Mouse (Mus musculus): ENCODE results near the gene Kansl2. TPM values are rescaled to one million over a fixed set of nuclear protein-coding genes. Genes with fewer than 3 reads are reported as not detected.
A peak's percentile ranks its signal among the peaks of the same experiment; 100 is the strongest.

Gene Kansl2
- polyA plus RNA-seq, 1 experiment = 55.7 TPM

- Histone ChIP-seq H3K4me1 (ENCODE audit: control insufficient read depth, insufficient read depth, low read length) (no peaks in the 10 kb centered on the region), H3K27ac (ENCODE audit: insufficient read depth, low read length) (no peak overlapping the region), H3K4me3 (ENCODE audit: insufficient read depth, low read length) (no peak overlapping the region)
- TF ChIP-seq CTCF (IDR thresholded peaks at IDR 0.05; ENCODE audit: extremely low read depth, insufficient read depth, low read length) = no peak
- no peak for TF ChIP-seq POLR2A (IDR thresholded peaks at IDR 0.05; ENCODE audit: extremely low read depth, insufficient read depth, low read length)
Measured at GRCm38 (mm10) chr15:98483907-98484886, 49.9 kb downstream of the Kansl2 start.

DNA sequence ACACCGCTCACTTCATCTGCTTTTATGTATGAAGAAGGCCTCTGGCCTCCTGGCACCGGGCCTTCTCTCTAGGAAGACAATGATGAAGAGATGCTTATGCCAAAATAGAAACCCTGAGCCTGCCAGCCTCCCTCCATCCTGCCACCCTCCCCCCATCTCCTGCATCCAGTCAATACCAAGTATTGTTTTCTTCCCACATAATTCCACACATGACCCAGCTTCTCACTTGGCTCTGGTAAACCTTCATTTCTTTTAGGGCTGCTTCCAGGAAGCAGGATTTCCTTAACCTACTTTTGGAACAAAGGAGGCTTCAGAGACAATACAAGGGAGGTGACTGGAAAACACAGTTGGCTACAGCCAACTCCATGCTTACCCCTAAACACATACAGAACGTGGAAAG is 51.4 kb downstream of the Kansl2 start, which contains the start of gene Lalba:
Lalba (minus strand) TSS at position 21 of the 400 bp plus-strand sequence.
- Histone ChIP-seq H3K27ac (ENCODE audit: insufficient read depth, low read length) (no peak within 1 kb of the TSS), H3K4me3 (ENCODE audit: insufficient read depth, low read length) (no peak within 1 kb of the TSS), H3K4me1 (ENCODE audit: control insufficient read depth, insufficient read depth, low read length) (no peaks in the 10 kb centered on the region)
- TF ChIP-seq POLR2A (IDR thresholded peaks at IDR 0.05; ENCODE audit: extremely low read depth, insufficient read depth, low read length) (no peak), CTCF (IDR thresholded peaks at IDR 0.05; ENCODE audit: extremely low read depth, insufficient read depth, low read length) (no peak)

DNA sequence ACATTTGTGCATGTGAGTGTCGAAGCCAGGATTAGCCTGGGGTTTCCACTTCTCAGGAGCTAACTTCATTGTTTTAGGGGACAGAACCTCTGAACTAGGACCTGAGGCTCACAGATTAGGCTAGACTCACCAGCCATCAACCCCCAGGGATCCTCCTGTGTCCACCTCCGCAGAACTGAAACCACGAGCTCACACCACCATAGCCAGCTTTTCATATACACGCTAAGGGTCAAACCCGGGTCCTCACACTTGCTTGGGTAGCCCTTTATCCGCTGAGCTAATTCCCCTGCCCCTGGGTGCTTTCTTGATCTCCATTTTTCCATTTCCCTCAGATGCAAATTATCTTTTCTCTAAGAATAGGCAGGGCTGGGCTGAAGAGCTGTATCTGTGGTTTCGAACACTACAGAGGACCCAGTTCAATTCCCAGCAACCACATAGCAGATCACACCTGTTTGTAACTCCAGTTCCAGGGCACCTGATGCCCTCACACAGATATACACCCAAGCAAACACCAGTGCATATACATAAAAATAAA is 54.4 kb downstream of the Kansl2 start:
- Histone ChIP-seq H3K27ac (ENCODE audit: insufficient read depth, low read length) (no peak overlapping the region), H3K4me1 (ENCODE audit: control insufficient read depth, insufficient read depth, low read length) (no peaks in the 10 kb centered on the region), H3K4me3 (ENCODE audit: insufficient read depth, low read length) (no peak overlapping the region)
- TF ChIP-seq CTCF (IDR thresholded peaks at IDR 0.05; ENCODE audit: extremely low read depth, insufficient read depth, low read length) (no peak), POLR2A (IDR thresholded peaks at IDR 0.05; ENCODE audit: extremely low read depth, insufficient read depth, low read length) (no peak)

- Histone ChIP-seq H3K27ac (ENCODE audit: insufficient read depth, low read length) (no peak overlapping the region), H3K4me3 (ENCODE audit: insufficient read depth, low read length) (no peak overlapping the region), H3K4me1 (ENCODE audit: control insufficient read depth, insufficient read depth, low read length) (no peaks in the 10 kb centered on the region)
- TF ChIP-seq CTCF (IDR thresholded peaks at IDR 0.05; ENCODE audit: extremely low read depth, insufficient read depth, low read length) (no peak), POLR2A (IDR thresholded peaks at IDR 0.05; ENCODE audit: extremely low read depth, insufficient read depth, low read length) (no peak)
Measured at GRCm38 (mm10) chr15:98476281-98476680, 57.8 kb downstream of the Kansl2 start.

DNA sequence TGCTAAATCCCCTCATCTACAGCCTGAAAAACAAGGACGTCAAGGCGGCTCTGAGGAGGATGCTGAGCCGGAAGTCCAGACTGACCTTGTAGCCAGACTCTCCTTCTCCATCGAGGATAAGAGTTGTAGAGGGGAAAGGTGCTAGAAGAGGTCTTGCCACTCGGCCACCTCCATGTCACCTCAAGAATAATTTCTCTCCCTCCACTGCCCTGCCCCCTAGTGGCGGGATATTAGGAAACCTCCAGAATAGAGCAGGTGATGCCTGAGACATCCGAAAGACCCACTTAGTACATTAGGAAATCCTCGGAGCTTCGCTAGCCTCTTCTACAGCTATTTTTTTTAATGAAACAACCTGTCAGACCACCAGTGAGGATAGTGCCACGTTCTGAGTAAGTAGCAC is 58.7 kb downstream of the Kansl2 start:
- Histone ChIP-seq H3K4me1 (ENCODE audit: control insufficient read depth, insufficient read depth, low read length) (no peaks in the 10 kb centered on the region), H3K4me3 (ENCODE audit: insufficient read depth, low read length) (no peak overlapping the region), H3K27ac (ENCODE audit: insufficient read depth, low read length) (no peak overlapping the region)
- TF ChIP-seq CTCF (IDR thresholded peaks at IDR 0.05; ENCODE audit: extremely low read depth, insufficient read depth, low read length) (peak; percentile 32; the same call in 1 of the 2 replicates), POLR2A (IDR thresholded peaks at IDR 0.05; ENCODE audit: extremely low read depth, insufficient read depth, low read length) (no peak)

- no peak overlapping the region for H3K4me3 ChIP-seq (ENCODE audit: insufficient read depth, low read length)
- H3K27ac ChIP-seq (ENCODE audit: insufficient read depth, low read length) = no peak overlapping the region
- no peak for TF ChIP-seq CTCF (IDR thresholded peaks at IDR 0.05; ENCODE audit: extremely low read depth, insufficient read depth, low read length)
- no peak for TF ChIP-seq POLR2A (IDR thresholded peaks at IDR 0.05; ENCODE audit: extremely low read depth, insufficient read depth, low read length)
Measured at GRCm38 (mm10) chr15:98474958-98475357, 59.1 kb downstream of the Kansl2 start.

DNA sequence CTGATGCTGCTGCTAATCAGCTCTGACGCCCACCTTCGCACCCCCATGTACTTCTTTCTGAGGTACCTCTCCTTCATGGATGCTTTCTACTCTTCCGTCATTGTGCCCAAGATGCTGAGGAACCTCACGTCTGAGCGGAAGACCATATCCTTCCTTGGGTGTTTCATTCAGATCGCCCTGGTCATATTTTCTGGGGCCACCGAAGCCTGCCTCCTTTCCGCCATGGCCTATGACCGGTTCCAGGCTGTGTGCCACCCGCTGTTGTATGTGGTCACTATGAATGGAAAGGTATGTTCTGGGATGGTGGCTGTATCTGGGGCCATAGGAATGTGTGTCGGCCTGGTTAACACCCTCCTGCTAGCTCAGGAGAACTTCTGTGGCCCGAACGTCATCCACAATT is 62.5 kb downstream of the Kansl2 start:
- TF ChIP-seq CTCF (IDR thresholded peaks at IDR 0.05; ENCODE audit: extremely low read depth, insufficient read depth, low read length) = no peak
- TF ChIP-seq POLR2A (IDR thresholded peaks at IDR 0.05; ENCODE audit: extremely low read depth, insufficient read depth, low read length) = no peak

More at GRCm38 (mm10) chr15:98474958-98475357, 59.1 kb downstream of the Kansl2 start:
- no peaks in the 10 kb centered on the region for H3K4me1 ChIP-seq (ENCODE audit: control insufficient read depth, insufficient read depth, low read length)

GRCm38 (mm10) chr15:98469596-98469995 is 64.5 kb downstream of the Kansl2 start, which contains the start of gene OR5BS1P:
TSS of gene OR5BS1P (plus strand) at chr15:98469896.
- Histone ChIP-seq H3K4me3 (ENCODE audit: insufficient read depth, low read length) (no peak within 1 kb of the TSS), H3K27ac (ENCODE audit: insufficient read depth, low read length) (no peak within 1 kb of the TSS), H3K4me1 (ENCODE audit: control insufficient read depth, insufficient read depth, low read length) (no peaks in the 10 kb centered on the region)
- no peak for TF ChIP-seq POLR2A (IDR thresholded peaks at IDR 0.05; ENCODE audit: extremely low read depth, insufficient read depth, low read length)
- no peak for TF ChIP-seq CTCF (IDR thresholded peaks at IDR 0.05; ENCODE audit: extremely low read depth, insufficient read depth, low read length)

More for the DNA sequence above, 62.5 kb downstream of the Kansl2 start:
- Histone ChIP-seq H3K4me1 (ENCODE audit: control insufficient read depth, insufficient read depth, low read length) (no peaks in the 10 kb centered on the region), H3K4me3 (ENCODE audit: insufficient read depth, low read length) (no peak overlapping the region), H3K27ac (ENCODE audit: insufficient read depth, low read length) (no peak overlapping the region)

Other genes with a start within 250 kb of the Kansl2 start
- 10.3 and 12.2 TPM in 2 replicates for gene Zfp641, start 238.1 kb downstream of the Kansl2 start, polyA plus RNA-seq (2012; rRNA removed)
- not detected in 2 replicates for gene Olfr285, start 216.9 kb downstream of the Kansl2 start, polyA plus RNA-seq (2012; rRNA removed)
- gene Olfr284, start 193.3 kb downstream of the Kansl2 start, polyA plus RNA-seq (2012; rRNA removed) = not detected in 2 replicates
- gene Olfr283, start 153.3 kb downstream of the Kansl2 start, polyA plus RNA-seq (2012; rRNA removed) = 0.21 and 0.26 TPM in 2 replicates
- gene Olfr282, start 103.0 kb downstream of the Kansl2 start, polyA plus RNA-seq (2012; rRNA removed) = not detected in 2 replicates
- not detected in 2 replicates for gene Olfr281, start 81.7 kb downstream of the Kansl2 start, polyA plus RNA-seq (2012; rRNA removed)
- gene OR5BS1P, start 64.4 kb downstream of the Kansl2 start, polyA plus RNA-seq (2012; rRNA removed) = not detected in 2 replicates
- gene Lalba, start 51.5 kb downstream of the Kansl2 start, polyA plus RNA-seq (2012; rRNA removed) = not detected in 2 replicates
- gene Olfr279, start 41.9 kb downstream of the Kansl2 start, polyA plus RNA-seq (2012; rRNA removed) = 0.04 and 0.19 TPM in 2 replicates
- gene Ccnt1, start 36.7 kb upstream of the Kansl2 start, polyA plus RNA-seq (2012; rRNA removed) = 17.4 and 17.9 TPM in 2 replicates
- gene 4930415O20Rik, start 36.7 kb upstream of the Kansl2 start, polyA plus RNA-seq (2012; rRNA removed) = not detected in 2 replicates
- 38.2 and 44.3 TPM in 2 replicates for gene Adcy6, start 75.8 kb upstream of the Kansl2 start, polyA plus RNA-seq (2012; rRNA removed)
- gene Cacnb3, start 96.6 kb upstream of the Kansl2 start, polyA plus RNA-seq (2012; rRNA removed) = 339 and 348 TPM in 2 replicates
- gene Ddx23, start 128.6 kb upstream of the Kansl2 start, polyA plus RNA-seq (2012; rRNA removed) = 53.4 and 60.5 TPM in 2 replicates
- gene Rnd1, start 143.2 kb upstream of the Kansl2 start, polyA plus RNA-seq (2012; rRNA removed) = 34.5 and 37.4 TPM in 2 replicates
- gene Ccdc65, start 173.9 kb upstream of the Kansl2 start, polyA plus RNA-seq (2012; rRNA removed) = 9.3 and 10.6 TPM in 2 replicates
- gene Fkbp11, start 193.9 kb upstream of the Kansl2 start, polyA plus RNA-seq (2012; rRNA removed) = 2.1 TPM in 2 replicates
- gene Arf3, start 228.9 kb upstream of the Kansl2 start, polyA plus RNA-seq (2012; rRNA removed) = 701 and 730 TPM in 2 replicates
- gene Wnt10b, start 243.9 kb upstream of the Kansl2 start, polyA plus RNA-seq (2012; rRNA removed) = 2.6 and 3.1 TPM in 2 replicates